ENCODE assay signal across 18 mouse cellular contexts in the genomic region with DNA sequence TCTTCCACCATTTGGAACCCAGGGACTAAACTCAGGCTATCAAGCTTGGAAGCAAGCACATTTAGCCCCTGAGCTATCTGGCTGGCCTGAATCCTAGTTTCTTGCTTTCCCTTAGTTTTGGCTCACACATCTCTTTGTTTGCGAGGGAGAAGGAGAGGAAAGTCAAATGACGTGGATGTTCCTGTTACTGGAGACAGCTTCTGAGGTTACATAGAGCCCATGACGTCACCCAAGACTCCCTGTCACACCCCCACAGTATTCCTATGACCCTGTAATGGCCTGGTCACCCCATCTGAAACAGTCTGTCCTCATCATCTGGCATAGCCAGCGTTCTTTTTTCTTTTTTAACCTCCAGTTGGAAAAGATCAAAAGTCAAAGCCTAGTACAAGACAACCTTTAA.
DNase-seq lines count a peak whose midpoint lies in the region; ATAC-seq and TF ChIP-seq lines count a peak whose summit lies in the region.
"Had no signal": no experiment of that assay in that cellular context is flagged by ENCODE, and none has a peak within 500 bp of the region (broad histone marks: within the 10 kb centered on the region; RNA-seq: fewer than 3 reads in every experiment).

No protein-coding gene starts in this region.

- intact Hi-C loops in heart, adult 2 months (cut with DNase I): no loop called here
- intact Hi-C loops in heart, postnatal 36 days (cut with DNase I): no loop called here
- intact Hi-C loops in heart, postnatal 25 days (cut with DNase I): no loop called here

- TF ChIP-seq EP300 in heart, adult 2 months (IDR thresholded peaks at IDR 0.05; ENCODE audit: insufficient read depth, low read depth, low read length): no peak

- H3K9me3 ChIP-seq in midbrain, embryonic 11.5 days (ENCODE audit: control insufficient read depth, low read length): no peaks in the 10 kb centered on the region
- no peaks in the 10 kb centered on the region for H3K9me3 ChIP-seq in midbrain, embryonic 16.5 days (replicated peaks; ENCODE audit: control insufficient read depth, low read length, poor library complexity, severe bottlenecking)
- H3K9me3 ChIP-seq: embryonic facial prominence, embryonic 12.5 days; forebrain, embryonic 10.5 days; liver, embryonic 12.5 days; midbrain, embryonic 12.5 days; neural tube, embryonic 15.5 days had no signal

- WGBS in heart, adult 2 months: 30% methylated on average over 4 of the region's 4 CpGs
- 87% methylated on average over 4 of the region's 4 CpGs for WGBS in midbrain, embryonic 11.5 days
- 84% methylated on average over 4 of the region's 4 CpGs for WGBS in midbrain, embryonic 16.5 days

- no peak overlapping the region for H3K9ac ChIP-seq in heart, adult 2 months (ENCODE audit: low read depth, low read length)
- no peak overlapping the region for H3K9ac ChIP-seq in midbrain, embryonic 11.5 days (ENCODE audit: low read length)
- no peak overlapping the region for H3K9ac ChIP-seq in midbrain, embryonic 16.5 days (ENCODE audit: low read depth, low read length)
- H3K9ac ChIP-seq: embryonic facial prominence, embryonic 12.5 days; liver, embryonic 12.5 days; midbrain, embryonic 12.5 days; neural tube, embryonic 15.5 days had no signal

- no peak for TF ChIP-seq POLR2A in heart, adult 2 months (IDR thresholded peaks at IDR 0.05; ENCODE audit: insufficient read depth, low read depth, low read length)

- H3K27ac ChIP-seq in heart, adult 2 months: peak overlapping the region; percentile 55
- no peak overlapping the region for H3K27ac ChIP-seq in midbrain, embryonic 11.5 days (ENCODE audit: low read depth, low read length)
- no peak overlapping the region for H3K27ac ChIP-seq in midbrain, embryonic 16.5 days (ENCODE audit: low read length)
- H3K27ac ChIP-seq: embryonic facial prominence, embryonic 12.5 days; forebrain, embryonic 10.5 days; liver, embryonic 12.5 days; midbrain, embryonic 12.5 days; neural tube, embryonic 15.5 days had no signal

- DNase-seq in heart, adult 2 months: no peak
- DNase-seq in heart, postnatal 36 days: no peak
- peak; percentile 56 for DNase-seq in midbrain, embryonic 11.5 days (ENCODE audit: low spot score, missing footprints)
- DNase-seq in heart, postnatal 25 days (ENCODE audit: low spot score): peak; percentile 35
- no peak for DNase-seq in ovary, adult 18-20 months (ENCODE audit: low spot score)
- no peak for DNase-seq in embryo, embryonic 10.5 days (ENCODE audit: low spot score)
- DNase-seq: adrenal gland, adult 8-10 months; B cell, adult 2 months; cerebellum, adult 11-12 months; cerebellum, postnatal 36 days; layer of hippocampus, postnatal 36 days had no signal

- no peak for TF ChIP-seq CTCF in heart, adult 2 months (IDR thresholded peaks at IDR 0.05)

- H3K4me3 ChIP-seq in heart, adult 2 months: no peak overlapping the region
- no peak overlapping the region for H3K4me3 ChIP-seq in midbrain, embryonic 11.5 days (ENCODE audit: low read depth, low read length)
- H3K4me3 ChIP-seq in midbrain, embryonic 16.5 days (ENCODE audit: low read depth, low read length): no peak overlapping the region
- H3K4me3 ChIP-seq: embryonic facial prominence, embryonic 12.5 days; forebrain, embryonic 10.5 days; liver, embryonic 12.5 days; midbrain, embryonic 12.5 days; myocyte; neural tube, embryonic 15.5 days had no signal

- H3K4me1 ChIP-seq in heart, adult 2 months (ENCODE audit: control insufficient read depth, insufficient read depth, low read length): peaks cover 5% of the 10 kb centered on the region
- H3K4me1 ChIP-seq in midbrain, embryonic 11.5 days (ENCODE audit: control insufficient read depth, insufficient read depth, low read length): no peaks in the 10 kb centered on the region
- no peaks in the 10 kb centered on the region for H3K4me1 ChIP-seq in midbrain, embryonic 16.5 days (ENCODE audit: control insufficient read depth, insufficient read depth, low read length)
- H3K4me1 ChIP-seq: liver, embryonic 12.5 days had no signal

- no peak for ATAC-seq in midbrain, embryonic 11.5 days (ENCODE audit: low FRiP score)
- ATAC-seq in midbrain, embryonic 16.5 days: no peak
- ATAC-seq: liver, embryonic 12.5 days had no signal

- H3K36me3 ChIP-seq in heart, adult 2 months (ENCODE audit: control insufficient read depth, insufficient read depth, low read length): no peaks in the 10 kb centered on the region
- no peaks in the 10 kb centered on the region for H3K36me3 ChIP-seq in midbrain, embryonic 11.5 days (ENCODE audit: control insufficient read depth, insufficient read depth, low read length)
- H3K36me3 ChIP-seq in midbrain, embryonic 16.5 days (ENCODE audit: control insufficient read depth, insufficient read depth, low read length): no peaks in the 10 kb centered on the region
- H3K36me3 ChIP-seq: embryonic facial prominence, embryonic 12.5 days; forebrain, embryonic 10.5 days; liver, embryonic 12.5 days; midbrain, embryonic 12.5 days; neural tube, embryonic 15.5 days had no signal

- H3K4me2 ChIP-seq in midbrain, embryonic 11.5 days: no peak overlapping the region
- no peak overlapping the region for H3K4me2 ChIP-seq in midbrain, embryonic 16.5 days (ENCODE audit: low read length)
- H3K4me2 ChIP-seq: embryonic facial prominence, embryonic 12.5 days; liver, embryonic 12.5 days; midbrain, embryonic 12.5 days; neural tube, embryonic 15.5 days had no signal

- H3K79me2 ChIP-seq in heart, adult 2 months (replicated peaks; ENCODE audit: control insufficient read depth, insufficient read depth, low read length): no peaks in the 10 kb centered on the region

- no peaks in the 10 kb centered on the region for H3K27me3 ChIP-seq in heart, adult 2 months (ENCODE audit: control insufficient read depth, insufficient read depth, low read length)
- no peaks in the 10 kb centered on the region for H3K27me3 ChIP-seq in midbrain, embryonic 11.5 days (ENCODE audit: control insufficient read depth, insufficient read depth, low read length)
- H3K27me3 ChIP-seq in midbrain, embryonic 16.5 days (ENCODE audit: control insufficient read depth, insufficient read depth, low read depth, low read length): no peaks in the 10 kb centered on the region
- H3K27me3 ChIP-seq: embryonic facial prominence, embryonic 12.5 days; liver, embryonic 12.5 days; neural tube, embryonic 15.5 days had no signal

Comparison
In these comparisons a context has a peak if more than half of its experiments do, and no peak if none do; other contexts are left out.
1. DNase-seq: peak in midbrain, embryonic 11.5 days (single experiment) and heart, postnatal 25 days (single experiment); none in heart, adult 2 months (0 of 2), heart, postnatal 36 days (0 of 2), ovary, adult 18-20 months (single experiment) and embryo, embryonic 10.5 days (single experiment).